Mouse (Mus musculus): Measurements from ENCODE around the gene Alkbh7. TPM values are rescaled to one million over a fixed set of nuclear protein-coding genes. Genes with fewer than 3 reads are reported as not detected.
A peak's percentile ranks its signal among the peaks of the same experiment; 100 is the strongest.

Alkbh7 gene
- total RNA-seq, 2 experiments from 2014 or later = not detected

- no peak for ATAC-seq (replicated peaks; ENCODE audit: low FRiP score, poor library complexity, severe bottlenecking)
These were observed 11.5 kb upstream of the Alkbh7 start for GRCm38 (mm10) chr17:56985656-56986055.

- ATAC-seq (replicated peaks; ENCODE audit: low FRiP score, poor library complexity, severe bottlenecking) = no peak
These were observed 10.9 kb upstream of the Alkbh7 start for GRCm38 (mm10) chr17:56986105-56986805.

- ATAC-seq (replicated peaks; ENCODE audit: low FRiP score, poor library complexity, severe bottlenecking) = no peak
These were observed 8.7 kb upstream of the Alkbh7 start for GRCm38 (mm10) chr17:56988441-56988840.

GRCm38 (mm10) chr17:56988921-56989430 is 8.2 kb upstream of the Alkbh7 start:
- no peak for ATAC-seq (replicated peaks; ENCODE audit: low FRiP score, poor library complexity, severe bottlenecking)

GRCm38 (mm10) chr17:56989467-56990114 is 7.5 kb upstream of the Alkbh7 start:
- ATAC-seq (replicated peaks; ENCODE audit: low FRiP score, poor library complexity, severe bottlenecking) = peak; percentile 75

- ATAC-seq (replicated peaks; ENCODE audit: low FRiP score, poor library complexity, severe bottlenecking) = peak; percentile 97
These were observed 6.9 kb upstream of the Alkbh7 start, which contains the start of gene Clpp for GRCm38 (mm10) chr17:56990115-56990746. Gene Clpp, plus strand, starts transcription at chr17:56990305.

- no peak for ATAC-seq (replicated peaks; ENCODE audit: low FRiP score, poor library complexity, severe bottlenecking)
These were observed 6.2 kb upstream of the Alkbh7 start for GRCm38 (mm10) chr17:56990966-56991365.

- no peak for ATAC-seq (replicated peaks; ENCODE audit: low FRiP score, poor library complexity, severe bottlenecking)
These were observed 2.1 kb upstream of the Alkbh7 start for GRCm38 (mm10) chr17:56995046-56995445.

- ATAC-seq (replicated peaks; ENCODE audit: low FRiP score, poor library complexity, severe bottlenecking) = no peak
These were observed 633 bp upstream of the Alkbh7 start for GRCm38 (mm10) chr17:56996506-56996905.

GRCm38 (mm10) chr17:56999414-56999813 is 2.3 kb downstream of the Alkbh7 start:
- ATAC-seq (replicated peaks; ENCODE audit: low FRiP score, poor library complexity, severe bottlenecking) = no peak

- no peak for ATAC-seq (replicated peaks; ENCODE audit: low FRiP score, poor library complexity, severe bottlenecking)
These were observed 3.0 kb downstream of the Alkbh7 start, which contains the start of gene Pspn for GRCm38 (mm10) chr17:56999968-57000609. Gene Pspn, minus strand, starts transcription at chr17:57000018.

GRCm38 (mm10) chr17:57001228-57001627 is 4.1 kb downstream of the Alkbh7 start:
- no peak for ATAC-seq (replicated peaks; ENCODE audit: low FRiP score, poor library complexity, severe bottlenecking)

- no peak for ATAC-seq (replicated peaks; ENCODE audit: low FRiP score, poor library complexity, severe bottlenecking)
These were observed 6.9 kb downstream of the Alkbh7 start for GRCm38 (mm10) chr17:57003994-57004393.

- no peak for ATAC-seq (replicated peaks; ENCODE audit: low FRiP score, poor library complexity, severe bottlenecking)
These were observed 10.2 kb downstream of the Alkbh7 start for GRCm38 (mm10) chr17:57007137-57007905.

- ATAC-seq (replicated peaks; ENCODE audit: low FRiP score, poor library complexity, severe bottlenecking) = peak; percentile 60
These were observed 13.7 kb downstream of the Alkbh7 start for GRCm38 (mm10) chr17:57010911-57011235.

GRCm38 (mm10) chr17:57011236-57012141 is 14.3 kb downstream of the Alkbh7 start, which contains the start of the genes Gtf2f1 and Gm17949:
Gene Gtf2f1, minus strand, starts transcription at chr17:57011288.
Gene Gm17949, plus strand, starts transcription at chr17:57011469.
- peak; percentile 88 for ATAC-seq (replicated peaks; ENCODE audit: low FRiP score, poor library complexity, severe bottlenecking)

GRCm38 (mm10) chr17:57012245-57012795 is 15.2 kb downstream of the Alkbh7 start:
- ATAC-seq (replicated peaks; ENCODE audit: low FRiP score, poor library complexity, severe bottlenecking) = no peak

GRCm38 (mm10) chr17:57019693-57020092 is 22.6 kb downstream of the Alkbh7 start:
- peak; percentile 77 for ATAC-seq (replicated peaks; ENCODE audit: low FRiP score, poor library complexity, severe bottlenecking)
